Mouse (Mus musculus) retina, embryonic 14.5 days (tissue): ENCODE measurements around the gene Gtf2a2.
"Not testable (repeated sequence)": the region's sequence is repeated elsewhere in the genome, so short reads cannot be mapped to it uniquely, and the experiment has no call there.

ENCODE experiments used
- DNase-seq: peaks from one replicate; pipeline ENCODE4 v3.0.0-alpha.2; 2015; ENCODE audit warnings: low spot score

The Gtf2a2 gene

GRCm38 (mm10) chr9:70021610-70022009, 9.3 kb downstream of the Gtf2a2 start:
- DNase-seq: no peak

- DNase-seq: no peak
Observed at GRCm38 (mm10) chr9:70022083-70022482, 9.7 kb downstream of the Gtf2a2 start.

GRCm38 (mm10) chr9:70023615-70024014, 11.3 kb downstream of the Gtf2a2 start:
- not testable (repeated sequence) for DNase-seq

DNA sequence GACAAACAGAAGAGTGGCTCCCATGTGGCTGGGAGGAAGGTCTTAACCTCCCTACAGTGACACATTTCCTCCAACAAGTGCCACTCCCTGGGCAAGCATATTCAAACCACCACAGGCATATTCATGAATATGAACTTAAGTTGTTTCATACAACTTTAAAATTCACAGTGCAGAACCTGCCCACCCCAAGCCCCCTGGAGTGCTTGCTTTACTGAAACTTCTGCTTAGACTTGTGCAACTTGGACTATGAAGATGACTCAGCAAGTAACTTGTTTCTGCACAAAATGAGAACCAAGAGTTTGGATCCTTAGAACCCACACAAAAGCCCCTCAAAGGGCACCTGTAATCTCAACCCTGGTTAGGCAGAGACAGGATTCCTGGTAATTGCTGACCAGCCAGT, 12.3 kb downstream of the Gtf2a2 start:
- no peak for DNase-seq

DNA sequence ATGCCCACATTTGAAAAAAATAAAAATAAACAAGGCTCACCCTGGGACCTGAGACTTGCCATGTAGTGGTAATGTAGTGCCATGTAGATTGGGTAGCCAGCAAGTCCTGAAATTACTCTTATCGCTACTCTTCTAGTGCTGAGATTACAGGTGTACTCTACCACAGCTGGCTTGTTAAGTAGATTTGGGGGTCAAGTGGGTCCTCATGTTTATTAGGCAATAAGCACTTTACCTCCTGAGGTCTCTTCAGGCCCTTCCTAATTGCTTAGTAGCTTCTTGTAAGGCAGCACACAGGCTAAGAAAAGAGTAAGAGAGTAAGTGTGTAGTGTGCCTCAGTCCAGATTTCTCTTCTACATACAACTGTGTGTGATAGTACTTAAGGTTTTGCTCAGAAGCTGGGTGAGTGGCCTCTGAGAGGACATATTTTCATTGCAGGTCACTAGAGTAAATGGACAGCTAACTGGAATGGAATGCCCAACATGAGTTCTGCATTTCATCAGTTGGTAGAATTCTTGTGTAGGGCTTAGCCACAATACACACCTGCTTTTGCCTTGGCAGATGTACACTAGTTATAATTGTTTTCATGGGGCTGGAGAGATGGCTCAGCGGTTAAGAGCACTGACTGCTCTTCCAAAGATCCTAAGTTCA, 13.1 kb downstream of the Gtf2a2 start:
- DNase-seq: no peak

DNA sequence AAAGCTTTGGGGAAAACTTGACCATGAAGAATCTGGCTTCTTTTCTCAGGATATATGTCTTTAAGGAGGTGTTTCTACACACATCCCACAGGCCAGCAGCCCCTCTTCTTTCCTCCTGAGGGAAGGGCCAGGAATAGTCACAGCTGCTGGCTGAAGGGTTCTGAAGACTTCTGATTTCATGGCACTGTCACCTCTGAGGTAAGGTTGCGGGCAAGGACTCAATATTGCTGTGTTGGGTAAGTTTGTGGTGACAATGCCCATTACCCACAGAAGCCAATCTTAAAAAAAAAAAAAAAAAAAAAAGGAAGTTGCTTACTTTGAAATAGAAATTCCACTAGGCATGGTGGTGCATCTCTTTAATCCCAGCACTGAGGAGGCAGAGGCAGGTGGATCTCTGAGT, 19.8 kb downstream of the Gtf2a2 start:
- DNase-seq: no peak

DNA sequence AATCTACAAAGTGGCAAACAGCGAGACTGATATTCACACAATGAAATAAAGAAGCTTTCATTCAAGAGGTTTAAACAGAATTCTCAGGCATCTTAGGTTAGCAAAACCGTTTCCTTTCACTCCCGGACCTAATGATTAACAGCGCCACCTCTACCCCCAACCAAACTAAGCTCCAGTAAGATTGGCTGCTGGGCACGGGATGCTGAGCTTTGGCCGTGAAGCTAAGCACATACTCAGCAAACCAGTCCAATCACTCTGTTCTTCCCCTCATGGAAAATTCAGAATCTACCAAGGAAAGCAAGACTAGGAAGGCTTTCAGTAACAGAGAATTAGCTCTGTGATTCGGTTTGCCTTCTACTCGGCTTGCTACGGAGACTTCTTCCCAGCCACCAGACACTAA, 20.7 kb downstream of the Gtf2a2 start:
- no peak for DNase-seq

- no peak for DNase-seq
Observed at GRCm38 (mm10) chr9:70034702-70035101, 22.4 kb downstream of the Gtf2a2 start.

DNA sequence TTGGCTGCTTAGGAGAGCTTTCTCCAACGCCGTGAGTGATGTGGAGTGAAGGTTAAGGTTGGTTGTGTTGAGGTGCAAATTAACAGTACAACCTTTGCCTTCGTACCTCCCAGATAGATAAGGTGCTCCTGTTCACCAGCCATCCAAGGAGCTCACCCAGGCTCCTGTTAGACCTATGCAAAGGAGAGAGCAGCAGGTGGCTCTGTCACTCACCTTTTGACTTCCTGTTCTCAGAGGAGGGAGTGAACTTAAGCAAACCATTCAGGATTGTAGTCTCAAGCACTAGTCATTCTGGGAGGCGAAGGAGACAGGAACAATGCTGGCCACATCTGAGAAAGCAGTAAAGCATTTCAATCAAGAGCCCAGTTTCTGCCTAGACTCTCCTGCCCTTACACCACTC, 24.3 kb downstream of the Gtf2a2 start:
- DNase-seq: no peak

GRCm38 (mm10) chr9:70037988-70038387, 25.6 kb downstream of the Gtf2a2 start, which contains the start of gene Gcnt3:
Gene Gcnt3 (minus strand): TSS chr9:70038088.
- no peak for DNase-seq

GRCm38 (mm10) chr9:70039597-70040385, 27.4 kb downstream of the Gtf2a2 start:
- DNase-seq: no peak

GRCm38 (mm10) chr9:70040570-70040969, 28.2 kb downstream of the Gtf2a2 start:
- DNase-seq: no peak

DNA sequence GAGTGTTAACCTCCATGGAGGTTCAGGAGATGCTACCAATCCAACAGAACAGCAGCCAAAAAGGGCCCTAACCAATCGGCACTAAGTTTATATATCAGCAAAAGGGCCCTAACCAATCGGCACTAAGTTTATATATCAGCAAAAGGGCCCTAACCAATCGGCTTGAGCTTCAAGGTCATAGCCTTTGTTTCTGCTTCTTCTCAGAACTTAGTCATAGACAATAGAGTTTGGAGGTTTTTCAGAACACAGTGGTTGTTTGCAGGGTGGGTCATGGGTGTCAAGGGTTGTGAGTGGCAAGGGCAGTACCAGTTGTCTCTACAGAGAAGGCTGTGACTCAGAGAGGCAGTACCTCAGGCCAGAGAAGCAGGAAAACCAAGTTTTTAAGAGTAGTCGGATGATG, 29.8 kb downstream of the Gtf2a2 start:
- DNase-seq: no peak

DNA sequence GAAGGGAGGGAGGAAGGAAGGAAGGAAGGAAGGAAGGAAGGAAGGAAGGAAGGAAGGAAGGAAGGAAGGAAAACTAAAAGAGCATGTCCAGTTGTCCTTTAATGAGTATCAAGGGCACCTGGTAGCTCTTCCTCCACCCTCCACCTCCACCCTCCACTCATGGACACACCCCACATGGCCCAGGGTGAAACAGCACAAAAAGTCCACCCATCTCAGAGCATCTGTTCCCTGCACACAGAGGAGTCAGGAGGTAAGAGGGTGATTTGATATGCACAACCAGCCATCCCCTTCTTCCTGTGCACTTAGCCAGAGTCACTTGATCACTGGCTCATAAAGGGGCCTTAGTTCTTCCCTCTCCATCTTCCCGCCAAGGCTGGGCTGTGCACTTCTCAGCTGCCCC, 30.6 kb downstream of the Gtf2a2 start:
- no peak for DNase-seq

GRCm38 (mm10) chr9:70044865-70045264, 32.5 kb downstream of the Gtf2a2 start:
- DNase-seq: no peak

GRCm38 (mm10) chr9:70046255-70046654, 33.9 kb downstream of the Gtf2a2 start:
- no peak for DNase-seq

DNA sequence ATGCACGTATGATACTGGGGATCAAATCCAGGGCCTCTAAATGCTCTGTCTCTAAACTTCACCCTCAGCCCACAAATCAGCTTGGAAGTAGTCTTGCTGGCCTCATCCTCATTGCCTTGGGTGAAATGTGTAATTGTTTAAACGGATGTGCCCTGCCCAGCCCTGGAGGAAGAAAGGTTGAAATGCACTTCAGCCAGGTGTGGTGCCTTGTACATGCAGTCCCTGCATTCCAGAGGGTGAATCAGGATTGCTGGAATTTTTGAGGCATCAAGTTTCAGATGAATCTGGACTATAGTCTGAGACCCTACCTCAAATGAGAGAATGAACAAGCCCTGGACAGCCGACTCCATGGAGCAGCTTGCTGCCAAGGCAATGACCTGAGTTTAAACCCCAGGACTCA, 35.5 kb downstream of the Gtf2a2 start:
- DNase-seq: no peak

GRCm38 (mm10) chr9:70048280-70048679, 35.9 kb downstream of the Gtf2a2 start:
- DNase-seq: no peak

DNA sequence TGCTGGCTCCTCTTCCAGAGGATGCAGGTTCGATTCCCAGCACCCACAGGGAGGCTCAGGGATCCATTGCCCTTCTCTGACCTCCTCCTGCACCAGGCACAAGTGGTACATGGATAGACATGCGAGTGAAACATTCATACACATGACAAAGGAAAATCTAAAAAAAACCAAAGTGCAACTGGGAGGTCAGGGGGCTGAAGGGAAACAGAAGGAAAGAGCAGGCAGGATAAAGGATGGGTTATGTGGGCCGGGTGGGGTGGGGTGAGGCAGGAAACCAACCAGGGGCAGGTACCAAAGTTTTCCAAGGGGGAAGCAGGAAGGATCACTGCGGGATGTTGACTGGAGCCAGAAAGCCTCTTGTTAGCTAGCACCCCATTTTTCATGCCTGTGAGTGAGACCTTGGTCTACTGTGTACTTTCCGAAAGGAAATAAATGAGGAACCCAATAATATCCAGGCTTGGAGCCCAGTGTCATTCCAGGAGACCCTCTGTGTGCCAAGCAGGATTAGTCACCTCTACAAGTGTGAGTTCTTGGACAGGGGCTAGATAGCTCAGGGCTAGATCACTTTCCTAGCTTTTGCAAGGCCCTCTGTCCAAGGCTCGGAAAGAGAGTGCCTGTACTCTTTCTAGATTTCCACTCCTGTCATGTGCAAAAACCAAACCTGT, 36.5 kb downstream of the Gtf2a2 start:
- no peak for DNase-seq

- peak; percentile 21 for DNase-seq
Observed at GRCm38 (mm10) chr9:70049416-70049783, 37.0 kb downstream of the Gtf2a2 start.

GRCm38 (mm10) chr9:70049839-70050238, 37.5 kb downstream of the Gtf2a2 start:
- no peak for DNase-seq

- no peak for DNase-seq
Observed at GRCm38 (mm10) chr9:70052730-70053129, 40.4 kb downstream of the Gtf2a2 start.

GRCm38 (mm10) chr9:70053411-70053810, 41.1 kb downstream of the Gtf2a2 start:
- peak; percentile 38 for DNase-seq
